Mouse (Mus musculus): ENCODE results near the gene Ndufs2. TPM values are rescaled to one million over a fixed set of nuclear protein-coding genes. Genes with fewer than 3 reads are reported as not detected.

Gene Ndufs2
- polyA plus RNA-seq, 1 experiment from 2014 or later: 247 TPM

GRCm38 (mm10) chr1:171209409-171209808, 41.8 kb downstream of the Ndufs2 start:
- H3K4me1 ChIP-seq (replicated peaks; ENCODE audit: control insufficient read depth, insufficient read depth, low read length): no peaks in the 10 kb centered on the region
- DNase-seq (ENCODE audit: low spot score) (no peak), ATAC-seq (replicated peaks; ENCODE audit: low FRiP score, low TSS enrichment, low read depth) (no peak)
- H3K9me3 ChIP-seq (ENCODE audit: control insufficient read depth, low read length): no peaks in the 10 kb centered on the region
- no peak overlapping the region for H3K4me2 ChIP-seq (ENCODE audit: low read length)
- H3K27ac ChIP-seq (ENCODE audit: low read depth): no peak overlapping the region
- H3K27me3 ChIP-seq (replicated peaks; ENCODE audit: control insufficient read depth, insufficient read depth, low read length): 0 out of 2 replicates have a peak, but pooled peaks cover 3% of the 10 kb centered on the region
- no peaks in the 10 kb centered on the region for H3K36me3 ChIP-seq (ENCODE audit: control insufficient read depth, insufficient read depth, low read length)
- H3K9ac ChIP-seq (ENCODE audit: low read length): no peak overlapping the region
- no peak overlapping the region for H3K4me3 ChIP-seq (ENCODE audit: low read depth, low read length)
- 29% methylated on average over 4 of the region's 4 CpGs for WGBS

GRCm38 (mm10) chr1:171205704-171206493, 45.3 kb downstream of the Ndufs2 start:
- Histone ChIP-seq H3K4me2 (ENCODE audit: low read length) (no peak overlapping the region), H3K9me3 (ENCODE audit: control insufficient read depth, low read length) (no peaks in the 10 kb centered on the region), H3K4me3 (ENCODE audit: low read depth, low read length) (no peak overlapping the region), H3K4me1 (replicated peaks; ENCODE audit: control insufficient read depth, insufficient read depth, low read length) (no peaks in the 10 kb centered on the region), H3K27ac (ENCODE audit: low read depth) (no peak overlapping the region), H3K36me3 (ENCODE audit: control insufficient read depth, insufficient read depth, low read length) (no peaks in the 10 kb centered on the region), H3K9ac (ENCODE audit: low read length) (no peak overlapping the region), H3K27me3 (replicated peaks; ENCODE audit: control insufficient read depth, insufficient read depth, low read length) (0 out of 2 replicates have a peak, but pooled peaks cover 3% of the 10 kb centered on the region)
- ATAC-seq (replicated peaks; ENCODE audit: low FRiP score, low TSS enrichment, low read depth) (no peak), DNase-seq (ENCODE audit: low spot score) (no peak)
- whole genome bisulfite sequencing: 83% methylated on average over 6 of the region's 6 CpGs

- 64% methylated on average over 7 of the region's 7 CpGs for WGBS
- H3K4me1 ChIP-seq (replicated peaks; ENCODE audit: control insufficient read depth, insufficient read depth, low read length): no peaks in the 10 kb centered on the region
- no peak overlapping the region for H3K4me2 ChIP-seq (ENCODE audit: low read length)
- no peaks in the 10 kb centered on the region for H3K27me3 ChIP-seq (replicated peaks; ENCODE audit: control insufficient read depth, insufficient read depth, low read length)
- H3K27ac ChIP-seq (ENCODE audit: low read depth): no peak overlapping the region
- no peak overlapping the region for H3K9ac ChIP-seq (ENCODE audit: low read length)
- ATAC-seq (replicated peaks; ENCODE audit: low FRiP score, low TSS enrichment, low read depth) (no peak), DNase-seq (ENCODE audit: low spot score) (no peak)
- H3K4me3 ChIP-seq (ENCODE audit: low read depth, low read length): no peak overlapping the region
- no peaks in the 10 kb centered on the region for H3K36me3 ChIP-seq (ENCODE audit: control insufficient read depth, insufficient read depth, low read length)
- no peaks in the 10 kb centered on the region for H3K9me3 ChIP-seq (ENCODE audit: control insufficient read depth, low read length)
Measured at GRCm38 (mm10) chr1:171204249-171204644, 46.9 kb downstream of the Ndufs2 start.

- no peak overlapping the region for H3K27ac ChIP-seq (ENCODE audit: low read depth)
- WGBS: 50% methylated on average over 11 of the region's 11 CpGs
- ATAC-seq (replicated peaks; ENCODE audit: low FRiP score, low TSS enrichment, low read depth) (no peak), DNase-seq (ENCODE audit: low spot score) (no peak)
- no peak overlapping the region for H3K4me3 ChIP-seq (ENCODE audit: low read depth, low read length)
- H3K9ac ChIP-seq (ENCODE audit: low read length): no peak overlapping the region
- no peaks in the 10 kb centered on the region for H3K9me3 ChIP-seq (ENCODE audit: control insufficient read depth, low read length)
- no peaks in the 10 kb centered on the region for H3K27me3 ChIP-seq (replicated peaks; ENCODE audit: control insufficient read depth, insufficient read depth, low read length)
- no peaks in the 10 kb centered on the region for H3K4me1 ChIP-seq (replicated peaks; ENCODE audit: control insufficient read depth, insufficient read depth, low read length)
- no peak overlapping the region for H3K4me2 ChIP-seq (ENCODE audit: low read length)
- no peaks in the 10 kb centered on the region for H3K36me3 ChIP-seq (ENCODE audit: control insufficient read depth, insufficient read depth, low read length)
Measured at GRCm38 (mm10) chr1:171203471-171204248, 47.5 kb downstream of the Ndufs2 start.

- 97% methylated on average over 1 of the region's 1 CpGs for WGBS
- H3K9ac ChIP-seq (ENCODE audit: low read length): no peak overlapping the region
- peaks cover 1% of the 10 kb centered on the region; the same call in 1 of the 2 replicates for H3K4me1 ChIP-seq (replicated peaks; ENCODE audit: control insufficient read depth, insufficient read depth, low read length)
- H3K4me2 ChIP-seq (ENCODE audit: low read length): no peak overlapping the region
- H3K27me3 ChIP-seq (replicated peaks; ENCODE audit: control insufficient read depth, insufficient read depth, low read length): peaks cover 13% of the 10 kb centered on the region
- H3K36me3 ChIP-seq (ENCODE audit: control insufficient read depth, insufficient read depth, low read length): no peaks in the 10 kb centered on the region
- H3K9me3 ChIP-seq (ENCODE audit: control insufficient read depth, low read length): no peaks in the 10 kb centered on the region
- DNase-seq (ENCODE audit: low spot score) (no peak), ATAC-seq (replicated peaks; ENCODE audit: low FRiP score, low TSS enrichment, low read depth) (no peak)
- H3K27ac ChIP-seq (ENCODE audit: low read depth): no peak overlapping the region
- no peak overlapping the region for H3K4me3 ChIP-seq (ENCODE audit: low read depth, low read length)
Measured at GRCm38 (mm10) chr1:171200769-171201168, 50.4 kb downstream of the Ndufs2 start.

GRCm38 (mm10) chr1:171199532-171199931, 51.7 kb downstream of the Ndufs2 start:
- H3K9ac ChIP-seq (ENCODE audit: low read length): no peak overlapping the region
- WGBS: 50% methylated on average over 1 of the region's 1 CpGs
- H3K4me1 ChIP-seq (replicated peaks; ENCODE audit: control insufficient read depth, insufficient read depth, low read length): peaks cover 6% of the 10 kb centered on the region; the same call in 1 of the 2 replicates
- H3K4me3 ChIP-seq (ENCODE audit: low read depth, low read length): no peak overlapping the region
- H3K27ac ChIP-seq (ENCODE audit: low read depth): no peak overlapping the region
- no peaks in the 10 kb centered on the region for H3K36me3 ChIP-seq (ENCODE audit: control insufficient read depth, insufficient read depth, low read length)
- H3K9me3 ChIP-seq (ENCODE audit: control insufficient read depth, low read length): no peaks in the 10 kb centered on the region
- ATAC-seq (replicated peaks; ENCODE audit: low FRiP score, low TSS enrichment, low read depth) (no peak), DNase-seq (ENCODE audit: low spot score) (no peak)
- no peak overlapping the region for H3K4me2 ChIP-seq (ENCODE audit: low read length)
- H3K27me3 ChIP-seq (replicated peaks; ENCODE audit: control insufficient read depth, insufficient read depth, low read length): peaks cover 23% of the 10 kb centered on the region

GRCm38 (mm10) chr1:171195887-171196397, 55.2 kb downstream of the Ndufs2 start, which contains the start of gene Pcp4l1:
TSS of gene Pcp4l1 (minus strand) at chr1:171196268.
- Histone ChIP-seq H3K4me2 (ENCODE audit: low read length) (peak within 1 kb of the TSS; percentile 94), H3K4me1 (replicated peaks; ENCODE audit: control insufficient read depth, insufficient read depth, low read length) (peaks cover 29% of the 10 kb centered on the region), H3K9ac (ENCODE audit: low read length) (peak within 1 kb of the TSS; percentile 36), H3K9me3 (ENCODE audit: control insufficient read depth, low read length) (no peaks in the 10 kb centered on the region), H3K36me3 (ENCODE audit: control insufficient read depth, insufficient read depth, low read length) (no peaks in the 10 kb centered on the region), H3K27ac (ENCODE audit: low read depth) (no peak within 1 kb of the TSS), H3K4me3 (ENCODE audit: low read depth, low read length) (peak within 1 kb of the TSS; percentile 50), H3K27me3 (replicated peaks; ENCODE audit: control insufficient read depth, insufficient read depth, low read length) (peaks cover 33% of the 10 kb centered on the region)
- WGBS: under 1% methylated on average over 33 of the region's 33 CpGs
- DNase-seq (ENCODE audit: low spot score) (peak; percentile 75), ATAC-seq (replicated peaks; ENCODE audit: low FRiP score, low TSS enrichment, low read depth) (peak; percentile 80)

- Histone ChIP-seq H3K4me3 (ENCODE audit: low read depth, low read length) (peak overlapping the region; percentile 50), H3K27me3 (replicated peaks; ENCODE audit: control insufficient read depth, insufficient read depth, low read length) (peaks cover 33% of the 10 kb centered on the region), H3K9ac (ENCODE audit: low read length) (peak overlapping the region; percentile 36; the same call in 1 of the 2 replicates), H3K4me2 (ENCODE audit: low read length) (peak overlapping the region; percentile 94), H3K36me3 (ENCODE audit: control insufficient read depth, insufficient read depth, low read length) (no peaks in the 10 kb centered on the region), H3K9me3 (ENCODE audit: control insufficient read depth, low read length) (no peaks in the 10 kb centered on the region), H3K27ac (ENCODE audit: low read depth) (no peak overlapping the region), H3K4me1 (replicated peaks; ENCODE audit: control insufficient read depth, insufficient read depth, low read length) (peaks cover 29% of the 10 kb centered on the region)
- 13% methylated on average over 20 of the region's 20 CpGs for WGBS
- DNase-seq (ENCODE audit: low spot score) (no peak), ATAC-seq (replicated peaks; ENCODE audit: low FRiP score, low TSS enrichment, low read depth) (no peak)
Measured at GRCm38 (mm10) chr1:171195046-171195822, 56.0 kb downstream of the Ndufs2 start.

Data from intestine, embryonic 14.5 days (tissue).